Mouse (Mus musculus) stomach, postnatal 0 days (tissue): ENCODE results near the gene Xrn1.

Experiments used
- CTCF ChIP-seq: IDR thresholded peaks from 2 replicates; pipeline ENCODE4 v1.5.1; 2016; ENCODE audit warnings: antibody characterized with exemption, low read depth, mild to moderate bottlenecking, moderate library complexity
- EP300 ChIP-seq: optimal IDR thresholded peaks from 2 replicates; pipeline ENCODE3; 2016; ENCODE audit warnings: antibody characterized with exemption

GRCm38 (mm10) chr9:95958041-95958730 is 3.6 kb downstream of the Xrn1 start:
- no peak for TF ChIP-seq CTCF
- no peak for TF ChIP-seq EP300
